Mouse (Mus musculus): ENCODE measurements around the gene Atf6.
A peak's percentile ranks its signal among the peaks of the same experiment; 100 is the strongest.

Atf6 gene

GRCm38 (mm10) chr1:170657643-170658314, 209.8 kb downstream of the Atf6 start:
- DNase-seq (ENCODE audit: low spot score in 2 of 2): no peak

- no peak for DNase-seq (ENCODE audit: low spot score in 2 of 2)
Observed at GRCm38 (mm10) chr1:170657228-170657521, 210.4 kb downstream of the Atf6 start.

GRCm38 (mm10) chr1:170656518-170657227, 210.9 kb downstream of the Atf6 start:
- no peak for DNase-seq (ENCODE audit: low spot score in 2 of 2)

GRCm38 (mm10) chr1:170655280-170655917, 212.2 kb downstream of the Atf6 start:
- DNase-seq (ENCODE audit: low spot score in 2 of 2): peak in 1 of 2 experiments; percentile 55
